Mouse (Mus musculus) cerebellum, adult (tissue): ENCODE measurements at regions not wholly inside any gene's neighbourhood (a gene's known extent, or its start where the extent isn't known, plus 50 kb on each side); places are given as distances from the start of the nearest gene placed in this dataset.

Experiments
- ATAC-seq: cut with Nextera tagmentation; 2 replicates; pipeline ENCODE4 v1.9.2; 2017; ENCODE audit warnings: mild to moderate bottlenecking, moderate library complexity, mixed read lengths; ENCODE audit not compliant: insufficient number of reproducible peaks, low FRiP score, low TSS enrichment

GRCm38 (mm10) chr12:5599426-5599825 lies 223.9 kb upstream of the Klhl29 start:
- ATAC-seq, result no peak

GRCm38 (mm10) chr12:5598961-5599360 lies 223.5 kb upstream of the Klhl29 start:
- no peak for ATAC-seq

GRCm38 (mm10) chr12:5572831-5573230 lies 197.3 kb upstream of the Klhl29 start:
- no peak for ATAC-seq

- ATAC-seq, result no peak
These were observed 193.5 kb upstream of the Klhl29 start for GRCm38 (mm10) chr12:5568941-5569340.

GRCm38 (mm10) chr12:5566231-5566630 lies 190.7 kb upstream of the Klhl29 start:
- ATAC-seq, result no peak

- no peak for ATAC-seq
These were observed 177.1 kb upstream of the Klhl29 start for GRCm38 (mm10) chr12:5552607-5553006.

GRCm38 (mm10) chr12:5551901-5552300 lies 176.4 kb upstream of the Klhl29 start:
- ATAC-seq, result no peak

- no peak for ATAC-seq
These were observed 174.3 kb upstream of the Klhl29 start for GRCm38 (mm10) chr12:5549796-5550195.

GRCm38 (mm10) chr12:5547698-5548097 lies 172.2 kb upstream of the Klhl29 start:
- ATAC-seq, result no peak

- no peak for ATAC-seq
These were observed 167.2 kb upstream of the Klhl29 start for GRCm38 (mm10) chr12:5542701-5543100.

GRCm38 (mm10) chr12:5496299-5496698 lies 120.8 kb upstream of the Klhl29 start:
- no peak for ATAC-seq

- no peak for ATAC-seq
These were observed 119.4 kb upstream of the Klhl29 start for GRCm38 (mm10) chr12:5494657-5495512.

- no peak for ATAC-seq
These were observed 88.9 kb upstream of the Klhl29 start for GRCm38 (mm10) chr12:5464250-5464899.

- ATAC-seq, result no peak
These were observed 77.7 kb upstream of the Klhl29 start for GRCm38 (mm10) chr12:5453157-5453556.

GRCm38 (mm10) chr12:5443730-5444129 lies 68.2 kb upstream of the Klhl29 start:
- ATAC-seq, result 0 out of 2 replicates have a peak, but pooled peaks have one; percentile 51

GRCm38 (mm10) chr12:5443091-5443531 lies 67.6 kb upstream of the Klhl29 start:
- ATAC-seq, result no peak

GRCm38 (mm10) chr12:5442679-5443078 lies 67.2 kb upstream of the Klhl29 start:
- no peak for ATAC-seq

GRCm38 (mm10) chr12:5440482-5440881 lies 65.0 kb upstream of the Klhl29 start:
- ATAC-seq, result no peak

- no peak for ATAC-seq
These were observed 60.4 kb upstream of the Klhl29 start for GRCm38 (mm10) chr12:5435876-5436275.

GRCm38 (mm10) chr12:5434060-5434459 lies 58.6 kb upstream of the Klhl29 start:
- ATAC-seq, result no peak

- ATAC-seq, result no peak
These were observed 57.2 kb upstream of the Klhl29 start for GRCm38 (mm10) chr12:5432688-5433087.

- ATAC-seq, result peak; percentile 80
These were observed 53.3 kb upstream of the Klhl29 start for GRCm38 (mm10) chr12:5428733-5429132.
